Mouse (Mus musculus) ES-CJ7 (cell line): ENCODE measurements at regions not wholly inside any gene's neighbourhood (a gene's known extent, or its start where the extent isn't known, plus 50 kb on each side); places are given as distances from the start of the nearest gene placed in this dataset.
A peak's percentile ranks its signal among the peaks of the same experiment; 100 is the strongest.

Experiments
- DNase-seq: peaks from one replicate; pipeline ENCODE4 v3.0.0; 2011; ENCODE audit warnings: low read depth, low spot score

- DNase-seq = peak; percentile 13
Observed at GRCm38 (mm10) chr2:128368534-128369273, 222.3 kb upstream of the Spdye4c start.

GRCm38 (mm10) chr2:128370821-128371220, 220.2 kb upstream of the Spdye4c start:
- no peak for DNase-seq

GRCm38 (mm10) chr2:128372204-128372603, 218.8 kb upstream of the Spdye4c start:
- no peak for DNase-seq

GRCm38 (mm10) chr2:128373363-128374252, 217.4 kb upstream of the Spdye4c start:
- peak; percentile 40 for DNase-seq

- no peak for DNase-seq
Observed at GRCm38 (mm10) chr2:128374253-128374566, 216.8 kb upstream of the Spdye4c start.

- DNase-seq = no peak
Observed at GRCm38 (mm10) chr2:128374926-128375325, 216.1 kb upstream of the Spdye4c start.

GRCm38 (mm10) chr2:128375827-128376226, 215.2 kb upstream of the Spdye4c start:
- no peak for DNase-seq

GRCm38 (mm10) chr2:128377176-128377575, 213.8 kb upstream of the Spdye4c start:
- no peak for DNase-seq

- no peak for DNase-seq
Observed at GRCm38 (mm10) chr2:128377680-128378079, 213.3 kb upstream of the Spdye4c start.

GRCm38 (mm10) chr2:128378456-128378855, 212.6 kb upstream of the Spdye4c start:
- no peak for DNase-seq

- no peak for DNase-seq
Observed at GRCm38 (mm10) chr2:128379151-128379550, 211.9 kb upstream of the Spdye4c start.

- DNase-seq = no peak
Observed at GRCm38 (mm10) chr2:128379554-128379953, 211.5 kb upstream of the Spdye4c start.

- DNase-seq = no peak
Observed at GRCm38 (mm10) chr2:128380581-128380980, 210.4 kb upstream of the Spdye4c start.

GRCm38 (mm10) chr2:128381684-128382205, 209.3 kb upstream of the Spdye4c start:
- no peak for DNase-seq

- DNase-seq = no peak
Observed at GRCm38 (mm10) chr2:128382473-128382872, 208.5 kb upstream of the Spdye4c start.

GRCm38 (mm10) chr2:128384612-128385011, 206.4 kb upstream of the Spdye4c start:
- no peak for DNase-seq

GRCm38 (mm10) chr2:128386846-128387621, 204.0 kb upstream of the Spdye4c start:
- DNase-seq = no peak

- no peak for DNase-seq
Observed at GRCm38 (mm10) chr2:128387851-128388471, 203.0 kb upstream of the Spdye4c start.

- DNase-seq = no peak
Observed at GRCm38 (mm10) chr2:128388883-128389470, 202.0 kb upstream of the Spdye4c start.

- no peak for DNase-seq
Observed at GRCm38 (mm10) chr2:128392344-128392743, 198.7 kb upstream of the Spdye4c start.

- no peak for DNase-seq
Observed at GRCm38 (mm10) chr2:128393401-128393800, 197.6 kb upstream of the Spdye4c start.
